Mouse (Mus musculus) right cerebral cortex, adult 18-20 months (tissue): ENCODE results near the gene Cfap221.

Experiments used
- DNase-seq: peaks from one replicate; pipeline ENCODE4 v3.0.0; 2022; ENCODE audit warnings: mixed read lengths

The Cfap221 gene

DNA sequence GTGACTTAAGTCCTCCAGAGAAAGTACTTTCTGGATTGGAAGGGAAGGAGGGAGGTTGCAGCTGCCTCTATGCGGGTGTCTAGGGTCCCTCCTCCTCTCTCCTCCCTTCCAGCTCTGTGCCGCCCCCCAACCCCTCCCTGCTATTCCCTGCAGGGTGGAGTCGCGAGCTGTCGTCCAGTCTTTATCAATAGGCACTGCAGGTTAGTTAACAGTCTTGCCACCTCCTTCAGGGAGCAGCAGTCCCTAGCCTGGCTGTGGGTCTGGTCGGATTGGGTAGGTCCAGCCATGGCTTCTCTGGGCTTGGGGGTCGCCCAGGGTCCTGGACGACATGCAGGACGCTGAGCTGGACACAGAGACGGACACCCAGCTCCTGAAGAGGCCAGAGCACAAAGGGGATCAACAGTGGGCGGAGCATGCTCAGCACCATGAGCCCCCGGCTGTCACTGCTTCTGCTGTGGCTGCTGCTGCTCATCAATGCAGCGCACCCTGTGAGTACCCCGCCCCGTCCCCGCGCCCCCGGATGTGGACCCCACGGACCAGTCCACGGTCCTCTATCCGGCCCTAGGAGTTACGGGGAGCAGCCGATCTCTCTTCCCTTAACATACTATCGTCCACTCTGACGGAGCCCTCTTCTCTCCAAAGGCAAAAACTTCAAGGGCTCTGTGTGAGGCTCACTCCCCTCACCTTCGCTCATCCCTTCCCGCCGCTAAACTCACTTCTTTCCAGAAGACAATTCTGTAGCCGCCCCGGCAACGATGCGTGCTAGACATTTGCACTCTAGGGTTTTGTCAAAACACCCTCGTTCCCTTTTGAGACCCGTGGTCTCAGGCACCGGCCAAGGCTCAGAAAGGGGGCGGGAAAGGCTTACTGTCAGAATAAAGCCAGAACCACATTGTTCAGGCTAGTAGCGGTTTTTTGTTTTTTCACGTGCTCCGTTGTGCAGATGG is 10.1 kb upstream of the Cfap221 start, which contains the start of gene Sctr:
Gene Sctr, plus strand, starts transcription at position 51 of the 947 bp plus-strand sequence.
- DNase-seq, result no peak

DNA sequence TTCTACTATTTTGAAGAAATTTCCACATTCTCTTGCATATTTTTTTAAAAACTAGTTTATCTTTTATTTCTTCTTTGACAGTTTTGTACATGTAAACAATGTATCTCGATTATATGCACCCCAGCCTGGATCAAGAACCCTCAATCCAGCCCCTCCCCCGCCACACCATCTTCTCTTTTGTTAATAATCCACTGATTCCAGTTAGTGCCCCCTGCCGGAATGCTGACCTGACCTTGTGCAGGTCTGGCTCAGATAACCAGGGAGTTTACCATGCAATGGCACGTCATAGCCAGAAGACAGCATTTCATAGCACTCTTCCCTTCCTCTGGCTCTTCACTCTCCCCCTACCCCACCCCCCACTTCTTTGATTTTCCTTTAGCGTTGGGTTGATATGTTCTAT is 610 bp upstream of the Cfap221 start:
- no peak for DNase-seq

DNA sequence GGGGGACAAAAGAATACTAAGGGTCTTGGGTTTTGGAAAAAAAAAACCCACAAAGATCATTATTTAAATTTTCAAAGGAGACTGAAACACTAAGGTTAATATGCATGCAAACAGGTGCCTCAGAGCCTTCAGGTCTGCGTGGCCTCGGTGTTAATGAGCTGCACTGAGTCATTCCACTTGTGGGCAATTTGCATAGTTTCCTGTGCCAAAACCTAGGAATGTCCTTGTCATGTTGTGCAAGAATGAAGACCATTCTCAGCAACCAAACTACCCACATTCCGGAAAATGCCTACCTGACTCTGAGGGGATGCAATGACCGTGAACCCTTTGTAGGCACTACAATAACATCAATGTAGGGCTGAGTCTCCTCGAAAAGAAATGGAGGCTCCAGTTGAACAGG is 10.5 kb downstream of the Cfap221 start:
- DNase-seq, result no peak

DNA sequence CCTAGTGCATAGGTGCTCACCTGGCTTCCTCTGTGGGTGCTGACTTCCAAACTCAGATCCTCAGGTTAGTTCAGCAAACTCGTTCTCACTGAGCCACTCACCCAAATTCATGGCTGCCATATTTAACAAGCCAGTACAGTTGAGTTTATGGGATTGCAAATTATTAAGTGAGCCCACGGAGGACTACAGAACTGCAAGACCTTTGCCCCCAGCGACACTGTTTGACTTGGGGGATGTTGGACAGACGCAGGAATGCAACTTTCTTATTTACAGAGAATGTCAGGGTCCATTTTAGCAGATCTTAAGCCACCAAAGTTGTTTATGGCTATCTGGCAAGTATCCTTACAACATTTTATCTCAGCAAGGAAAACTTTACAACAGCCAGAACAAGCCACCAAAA is 21.9 kb downstream of the Cfap221 start:
- DNase-seq, result no peak

DNA sequence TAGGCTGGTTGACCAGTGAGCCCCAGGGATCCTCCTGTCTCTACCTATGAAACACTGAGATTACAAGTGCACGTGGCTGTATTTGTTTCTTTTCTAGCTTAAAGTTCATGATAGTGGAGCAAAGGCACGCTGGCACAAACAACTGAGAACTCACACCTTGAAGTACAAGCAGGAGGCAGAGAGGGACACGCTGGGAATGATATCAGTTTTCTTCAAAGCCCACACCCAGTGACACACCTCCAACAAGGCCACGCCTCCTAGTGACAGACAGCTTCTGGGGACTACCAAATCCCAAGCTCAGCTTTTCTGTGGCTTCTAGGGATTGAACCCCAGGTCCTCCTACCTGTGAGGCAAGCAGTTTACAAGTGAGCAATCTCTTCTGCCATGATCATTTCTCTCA is 23.9 kb downstream of the Cfap221 start:
- no peak for DNase-seq

DNA sequence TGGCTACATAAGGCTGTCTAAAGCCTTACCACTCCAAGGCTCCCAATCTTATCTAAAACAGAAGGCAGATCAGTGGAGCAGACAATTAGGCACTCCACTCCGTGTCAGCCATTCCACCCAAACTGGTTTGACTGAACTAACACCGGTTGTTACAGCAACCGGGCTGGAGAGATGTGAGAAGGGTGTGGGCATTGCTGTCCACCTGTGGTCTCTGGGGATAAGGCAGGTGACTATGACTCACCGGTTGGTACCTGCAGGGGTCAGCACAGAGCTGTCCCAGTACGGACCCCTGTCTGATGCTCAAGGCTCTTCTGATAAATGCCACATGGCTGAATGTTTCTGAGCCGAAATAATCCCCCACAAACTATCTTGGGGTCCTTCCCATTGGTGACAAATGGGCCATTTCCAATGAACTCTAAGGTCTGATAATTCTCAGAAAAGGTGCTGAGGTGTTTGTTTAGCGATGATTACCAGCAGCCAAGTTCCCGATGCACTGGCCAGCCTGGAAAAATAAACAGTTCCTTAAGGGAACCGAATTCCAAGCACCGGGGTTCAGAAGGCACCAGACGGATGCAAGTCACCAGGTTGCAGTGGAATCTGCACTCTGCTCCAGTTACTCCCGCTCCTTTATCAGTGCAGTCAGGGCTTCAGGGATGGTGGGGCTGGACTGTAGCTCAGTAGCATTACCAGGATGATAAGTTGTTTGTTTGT is 31.1 kb downstream of the Cfap221 start:
- DNase-seq, result no peak

DNA sequence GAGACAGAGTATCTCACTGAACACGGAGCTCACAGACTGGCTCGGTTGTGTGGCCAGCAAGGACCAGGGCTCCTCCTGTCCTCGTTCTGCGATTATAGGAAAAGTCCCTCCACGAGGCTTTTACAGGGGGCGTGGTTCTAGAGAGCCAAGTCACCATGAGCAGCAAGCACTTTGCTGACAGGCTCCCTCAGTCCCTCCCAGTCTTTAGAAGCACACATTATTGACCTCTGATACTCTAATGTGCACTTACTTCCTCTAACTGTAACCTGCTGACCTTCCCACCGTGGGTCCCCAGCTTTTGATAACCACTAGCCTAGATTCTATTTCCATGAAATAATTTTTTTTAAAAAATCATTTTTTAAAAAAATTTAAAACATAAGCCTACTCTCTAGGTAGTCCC is 37.1 kb downstream of the Cfap221 start:
- no peak for DNase-seq

DNA sequence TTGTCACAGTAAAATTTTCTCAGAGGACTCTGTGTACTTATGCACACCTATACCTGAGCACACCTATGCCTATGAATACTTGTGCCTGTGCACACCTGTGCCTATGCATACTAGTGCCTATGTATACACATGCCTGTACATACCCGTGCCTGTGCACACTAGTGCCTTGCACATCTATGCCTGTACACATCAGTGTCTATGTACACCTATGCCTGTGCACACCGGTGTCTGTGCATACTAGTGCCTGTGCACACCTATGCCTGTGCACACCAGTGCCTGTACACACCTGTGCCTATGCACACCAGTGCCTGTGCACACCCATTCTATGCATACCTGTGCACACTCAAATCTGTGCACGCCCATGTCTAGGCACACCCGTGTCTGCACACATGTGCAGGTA is 37.6 kb downstream of the Cfap221 start:
- DNase-seq, result no peak

DNA sequence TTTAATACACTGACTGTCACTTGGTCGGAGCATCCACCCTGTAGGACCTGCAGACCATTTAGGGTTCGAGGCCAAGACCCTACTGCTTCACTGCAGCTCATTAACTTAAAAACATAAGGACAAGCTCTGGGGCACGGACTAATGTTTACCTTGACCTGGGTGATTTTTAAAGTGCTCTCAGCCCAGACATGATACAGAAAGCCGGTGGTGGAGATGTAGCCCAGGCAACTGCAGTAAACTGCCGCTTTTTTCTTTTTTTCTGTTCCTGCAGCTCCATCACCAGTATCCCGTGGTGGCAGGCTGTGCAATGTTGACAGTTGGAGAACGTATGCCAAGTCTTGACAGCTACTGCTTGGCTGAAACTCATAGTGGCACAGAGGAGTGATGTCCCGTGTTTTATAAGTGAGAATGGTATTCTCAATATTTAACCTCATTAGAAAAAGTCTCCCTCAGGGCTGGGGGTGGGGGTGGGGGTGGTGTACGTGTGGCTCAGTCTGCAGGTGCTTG is 39.3 kb downstream of the Cfap221 start:
- DNase-seq, result peak; percentile 5

DNA sequence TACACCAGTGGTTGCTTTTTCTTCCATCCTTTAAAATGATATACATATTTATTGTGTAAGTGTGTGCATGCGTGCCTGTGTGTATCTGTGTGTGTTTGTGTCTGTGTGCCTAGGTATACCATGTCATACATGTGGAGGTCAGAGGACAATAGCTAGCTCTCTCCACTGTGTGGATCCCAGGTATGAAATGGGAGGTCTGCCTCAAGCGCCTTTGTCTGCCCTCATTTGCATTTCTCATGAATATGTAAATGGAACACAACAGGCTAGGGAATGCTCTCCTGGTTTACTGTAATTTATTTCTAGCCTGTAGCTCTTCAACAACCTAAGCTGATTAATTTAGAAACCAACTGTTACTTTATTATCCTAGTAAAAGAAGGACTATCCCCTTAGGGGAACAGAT is 42.4 kb downstream of the Cfap221 start:
- no peak for DNase-seq

DNA sequence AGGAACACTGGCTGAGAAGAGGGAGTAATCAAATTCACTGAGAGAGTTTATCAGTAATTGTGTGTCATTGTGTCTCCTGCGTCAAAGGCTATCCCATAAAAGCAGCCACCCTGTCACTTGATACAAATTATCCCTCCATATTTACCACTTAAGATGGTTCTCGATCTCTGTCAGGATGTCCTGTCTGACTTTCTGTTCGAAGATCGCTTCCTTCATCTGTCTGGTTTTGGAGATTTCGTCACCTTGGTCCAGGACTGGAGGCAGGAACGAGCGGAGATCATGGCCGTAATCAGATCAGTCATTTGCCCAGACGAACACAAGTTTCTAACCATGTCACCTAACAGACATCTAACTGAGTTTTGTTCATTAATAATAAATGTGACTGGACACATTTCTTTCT is 43.6 kb downstream of the Cfap221 start:
- no peak for DNase-seq

DNA sequence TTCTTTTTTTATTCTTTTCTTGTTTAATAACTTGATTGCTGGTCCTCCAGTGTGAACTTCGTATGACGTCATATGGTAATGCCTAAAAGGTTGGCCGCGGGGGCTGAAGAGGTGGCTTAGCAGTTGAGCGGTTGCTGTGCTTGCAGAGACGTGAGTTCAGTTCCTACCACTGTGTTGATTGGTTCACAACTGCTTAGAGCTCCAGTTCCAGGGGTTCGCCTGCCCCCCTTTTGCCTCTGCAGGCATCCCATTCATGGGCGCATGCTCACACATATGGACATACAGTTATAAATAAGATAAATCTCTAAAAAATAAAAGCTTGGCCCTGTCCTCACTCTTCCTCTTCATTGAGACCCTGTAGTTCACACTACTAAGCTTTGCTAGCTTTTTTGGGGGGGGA is 46.9 kb downstream of the Cfap221 start:
- no peak for DNase-seq

DNA sequence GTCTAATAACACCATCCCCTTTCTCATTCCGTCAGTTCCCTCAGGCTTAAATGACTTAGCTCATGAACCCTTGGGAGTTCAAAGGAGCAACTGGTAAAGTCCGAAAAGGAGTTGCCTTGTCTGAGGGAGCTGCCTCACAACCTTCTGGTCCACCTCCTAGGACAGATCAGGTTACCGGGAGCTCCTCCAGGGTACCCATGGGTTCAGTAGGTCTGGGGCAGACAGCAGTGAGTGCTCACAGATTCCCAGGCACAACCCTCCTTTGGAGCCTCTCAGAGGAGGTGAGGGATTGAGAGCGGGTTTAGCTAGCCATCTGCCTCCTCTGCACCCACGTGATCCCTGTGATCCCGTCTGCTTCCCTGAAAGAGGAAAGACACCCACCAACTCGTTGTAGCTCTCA is 60.2 kb downstream of the Cfap221 start:
- no peak for DNase-seq

DNA sequence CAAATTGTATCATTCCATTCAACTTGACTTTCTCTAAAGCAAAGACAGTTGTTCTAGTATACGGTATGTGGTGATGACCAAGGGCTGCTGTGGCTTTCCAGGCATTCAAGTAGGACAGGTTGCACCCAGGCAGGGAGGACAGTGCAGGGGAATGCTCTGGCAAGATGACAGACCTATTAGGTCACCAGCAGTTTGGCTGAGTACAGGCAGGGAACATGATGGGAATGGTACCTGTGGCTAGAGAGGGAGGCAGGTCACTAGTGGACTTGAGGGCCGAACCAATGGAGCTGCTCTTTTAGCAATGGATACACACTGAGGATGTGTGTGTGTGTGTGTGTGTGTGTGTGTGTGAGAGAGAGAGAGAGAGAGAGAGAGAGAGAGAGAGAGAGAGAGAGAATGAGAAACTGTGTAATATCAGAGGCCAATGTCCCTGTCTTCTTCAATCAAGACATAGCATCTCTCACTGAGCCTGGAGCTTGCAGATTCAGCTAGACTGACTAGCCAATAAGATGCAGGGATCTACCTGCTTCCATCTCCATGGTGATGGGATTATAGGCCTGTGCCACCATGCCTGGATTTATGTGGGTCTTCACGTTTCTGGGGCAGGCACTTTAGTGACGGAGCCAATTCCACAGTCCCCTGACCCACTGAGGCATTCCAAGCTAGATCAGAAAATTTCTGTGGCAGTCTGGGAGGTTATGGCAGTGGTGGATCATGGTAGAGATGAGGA is 65.4 kb downstream of the Cfap221 start:
- DNase-seq, result no peak

DNA sequence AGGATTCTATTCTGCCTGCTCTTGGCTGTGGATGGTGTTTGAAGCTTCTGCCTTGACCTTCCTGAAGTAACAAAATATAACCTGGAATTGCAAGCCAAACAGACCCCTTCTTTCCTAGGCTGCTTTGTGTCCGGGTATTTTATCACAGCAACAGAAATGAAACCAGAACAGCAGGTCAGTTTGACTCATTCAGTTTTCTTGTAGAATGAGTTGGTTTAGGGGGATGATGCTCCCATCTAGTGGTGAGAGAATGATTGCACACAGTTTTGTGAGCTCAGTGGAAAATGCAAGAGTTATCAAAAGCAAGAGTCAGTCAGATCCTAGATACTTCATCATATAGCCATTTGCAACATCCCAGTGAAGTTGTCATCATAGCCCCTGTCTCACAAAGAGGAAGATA is 67.3 kb downstream of the Cfap221 start:
- peak; percentile 26 for DNase-seq

DNA sequence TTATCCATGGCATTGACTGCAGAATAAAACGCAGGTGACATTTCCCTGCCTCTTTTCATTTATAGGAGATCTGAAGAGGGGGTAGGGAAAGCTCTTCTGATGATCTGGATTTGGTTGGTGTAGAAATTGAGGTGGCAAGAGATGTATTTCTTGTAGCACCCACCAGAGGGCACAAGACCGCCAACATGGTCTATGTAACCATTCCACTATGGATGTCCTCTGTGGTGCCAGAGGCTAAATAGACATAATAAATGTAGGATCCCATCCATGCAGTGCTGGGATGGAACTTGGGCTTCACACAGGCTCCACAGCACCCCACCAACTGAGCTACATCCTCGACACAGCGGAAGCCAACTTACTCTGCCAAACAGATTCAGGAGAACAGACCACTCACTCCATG is 77.7 kb downstream of the Cfap221 start:
- no peak for DNase-seq

DNA sequence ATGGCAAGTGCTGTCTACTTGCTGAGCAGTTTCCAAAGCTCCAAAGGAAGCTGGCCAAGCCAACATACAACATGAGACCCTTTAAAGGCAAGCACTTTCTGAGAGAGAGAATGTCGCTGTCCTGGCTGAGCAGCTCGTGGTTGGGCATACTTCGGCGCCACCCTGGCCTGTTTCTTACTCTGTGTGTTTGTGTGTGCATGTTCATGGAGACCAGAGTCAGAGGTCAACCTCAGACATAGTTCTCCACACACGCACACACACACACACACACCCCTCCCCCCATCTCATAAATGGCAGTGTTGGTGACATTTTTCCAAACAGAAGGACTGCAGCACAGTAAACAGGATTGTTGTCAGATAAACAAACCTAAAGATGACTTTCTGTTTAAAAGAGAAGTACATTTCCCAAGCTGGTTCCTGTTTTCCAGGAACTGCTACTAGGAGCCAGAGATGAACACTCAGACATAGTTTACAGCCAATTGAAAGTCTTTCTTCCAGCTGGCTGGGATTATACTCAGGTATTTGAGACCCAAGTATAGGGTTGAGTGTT is 80.1 kb downstream of the Cfap221 start:
- DNase-seq, result no peak

DNA sequence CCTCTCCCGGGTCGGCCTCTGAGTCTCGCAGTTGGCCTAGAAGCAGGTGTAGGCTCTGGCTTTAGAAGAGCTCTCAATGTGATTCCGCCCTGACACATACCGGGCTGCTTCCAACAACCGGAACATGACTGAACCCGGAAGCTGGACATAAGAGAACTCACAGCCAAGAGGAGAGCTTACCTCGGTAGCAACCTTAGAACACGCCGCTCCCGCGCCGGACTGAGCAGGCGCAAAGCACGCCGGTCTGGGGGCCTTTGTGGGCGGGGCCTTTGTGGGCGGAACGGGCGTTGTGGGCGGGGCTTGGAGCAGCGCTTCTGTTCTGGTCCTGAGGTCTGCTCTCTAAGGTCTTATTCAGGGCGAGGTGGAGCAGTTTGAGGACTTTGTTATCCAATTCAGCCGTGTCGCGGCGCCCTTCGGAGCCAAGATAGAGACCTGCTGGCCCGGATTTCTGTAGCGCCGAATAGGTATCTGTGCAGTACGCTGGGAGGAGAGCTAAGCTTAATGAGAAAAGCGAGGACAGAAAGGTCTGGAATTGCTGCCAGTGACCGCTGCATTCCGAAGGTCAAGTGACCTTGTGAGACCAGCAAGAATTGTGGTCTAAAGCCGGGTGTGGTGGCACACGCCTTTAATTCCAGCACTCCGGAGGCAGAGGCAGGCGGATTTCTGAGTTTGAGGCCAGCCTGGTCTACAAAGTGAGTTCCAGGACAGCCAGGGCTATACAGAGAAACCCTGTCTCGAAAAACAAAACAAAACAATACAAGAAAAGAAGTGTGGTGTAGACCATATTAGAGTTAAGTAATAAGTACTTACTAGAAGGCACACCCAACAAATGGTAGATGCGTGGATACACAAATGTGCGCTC is 83.8 kb downstream of the Cfap221 start, which contains the start of gene Tmem177:
Gene Tmem177, minus strand, starts transcription at position 256 of the 862 bp plus-strand sequence.
- peak; percentile 93 for DNase-seq

DNA sequence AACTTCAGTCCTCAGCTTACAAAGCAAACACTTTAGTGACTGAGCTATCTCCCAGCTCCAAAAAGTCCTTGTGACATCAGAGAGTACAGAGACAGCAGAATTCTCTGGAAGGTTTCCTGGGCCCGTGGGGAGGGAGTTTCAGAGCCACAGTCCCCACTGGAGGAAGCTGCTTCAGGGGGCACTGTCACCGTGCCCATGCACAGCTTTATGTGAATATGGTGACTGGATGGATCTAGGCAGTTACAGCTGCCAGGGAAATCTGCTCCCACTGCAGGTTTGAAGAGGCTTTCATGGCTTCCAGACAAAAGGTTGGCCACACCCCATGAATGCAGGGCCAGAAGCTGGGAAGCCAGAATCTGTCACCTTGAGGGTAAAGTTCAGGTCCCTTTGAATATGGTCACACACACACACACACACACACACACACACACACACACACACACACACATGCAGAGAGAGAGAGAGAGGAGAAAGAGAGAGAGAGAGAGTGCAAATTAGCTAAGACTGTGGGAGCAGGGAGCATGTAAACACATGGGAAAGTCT is 89.8 kb downstream of the Cfap221 start:
- no peak for DNase-seq

DNA sequence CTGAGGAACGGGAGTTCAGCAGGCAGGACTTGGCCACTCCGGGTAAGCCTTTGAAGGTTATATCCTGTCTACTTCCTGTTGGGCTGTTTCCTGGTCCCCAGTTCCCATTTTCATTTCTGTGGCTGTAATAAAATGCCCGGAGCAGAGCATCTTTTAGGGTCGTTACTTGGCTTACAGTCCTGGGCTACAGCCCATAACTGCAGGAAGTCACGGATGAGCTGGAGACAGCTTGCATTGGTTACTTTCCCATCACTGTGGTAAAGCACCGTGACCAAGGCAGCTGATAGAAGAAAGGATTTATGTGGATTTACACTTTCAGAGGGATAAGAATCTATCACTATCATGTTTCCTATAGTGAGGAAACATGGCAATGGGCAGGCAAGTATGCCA is 93.8 kb downstream of the Cfap221 start:
- DNase-seq, result no peak

DNA sequence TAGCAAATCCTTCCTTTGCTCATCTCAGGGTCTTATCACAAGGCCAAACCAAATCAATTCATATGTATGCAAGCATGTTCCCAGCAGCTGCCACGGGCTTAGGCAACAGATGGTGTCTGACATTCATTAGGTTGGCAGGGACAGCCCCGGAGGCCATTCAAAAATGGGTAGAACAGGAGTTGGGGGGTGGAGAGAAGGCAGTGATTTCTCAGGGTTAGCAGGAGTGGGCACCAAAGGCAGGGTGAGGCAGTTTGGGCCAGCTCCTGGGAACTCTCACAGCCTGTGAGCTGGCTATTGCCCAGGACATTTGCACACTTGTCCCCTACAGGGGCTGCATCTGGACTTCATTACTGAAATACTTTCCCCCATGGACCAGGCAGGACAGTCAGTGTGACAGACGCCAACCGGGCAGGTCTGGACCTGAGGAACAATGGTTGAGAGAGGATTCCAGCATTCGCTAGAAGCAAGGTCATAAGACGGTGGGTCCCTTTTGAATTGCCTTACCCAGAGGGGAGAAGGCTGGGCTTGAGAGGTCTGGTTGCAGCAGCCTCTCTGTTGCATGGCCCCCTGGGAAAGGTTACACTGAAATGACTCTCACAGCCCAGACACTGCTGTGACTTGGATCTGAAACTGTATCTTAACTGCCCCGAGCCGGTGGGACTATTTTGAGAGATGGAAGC is 94.3 kb downstream of the Cfap221 start:
- no peak for DNase-seq
